Mouse (Mus musculus): ENCODE results near the gene Mbd6. TPM values are rescaled to one million over a fixed set of nuclear protein-coding genes. Genes with fewer than 3 reads are reported as not detected.
A peak's percentile ranks its signal among the peaks of the same experiment; 100 is the strongest.

Mbd6 gene
- polyA plus RNA-seq, 1 experiment from 2014 or later: 8.7 TPM

DNA sequence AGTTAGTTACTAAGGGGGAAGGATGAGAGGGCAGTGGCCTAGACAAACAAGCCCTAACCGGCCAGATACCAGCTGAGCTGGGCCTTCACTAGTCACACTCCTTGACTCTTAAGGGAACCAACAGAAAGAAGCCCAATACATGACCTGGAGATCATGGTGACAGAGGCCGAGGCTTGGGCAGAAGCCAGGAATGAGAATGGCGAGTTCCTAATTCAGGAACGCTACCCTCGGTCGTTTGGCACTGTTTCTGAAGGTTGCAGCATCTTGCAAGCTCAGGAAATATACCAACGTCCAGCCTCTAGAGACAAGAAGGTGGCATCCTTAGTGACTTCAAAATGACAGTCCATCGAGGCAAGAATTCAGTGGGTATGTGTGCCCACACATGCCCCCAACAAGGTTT, 24.5 kb downstream of the Mbd6 start:
- no peak for TF ChIP-seq CTCF (IDR thresholded peaks at IDR 0.05; ENCODE audit: low read depth)
- WGBS: 74% methylated on average over 8 of the region's 8 CpGs

DNA sequence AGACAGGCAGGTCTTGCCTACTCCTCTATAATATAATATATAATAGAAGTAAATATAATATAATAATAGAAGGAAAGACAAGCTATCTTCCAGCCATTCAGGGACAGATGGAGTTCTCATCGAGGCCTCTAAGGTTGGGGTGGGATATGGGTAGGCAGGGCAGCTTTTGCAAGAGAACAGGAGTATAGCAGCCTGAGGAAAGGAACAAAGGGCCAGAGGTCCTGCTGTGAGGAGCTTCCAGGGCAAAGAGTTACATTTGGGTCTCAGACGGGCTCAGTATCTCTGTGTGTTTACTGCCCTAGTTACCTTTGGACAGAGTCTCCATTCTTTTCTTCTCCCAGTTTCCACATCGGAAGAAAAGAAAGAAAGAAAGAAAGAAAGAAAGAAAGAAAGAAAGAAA, 25.2 kb downstream of the Mbd6 start:
- H3K36me3 ChIP-seq (ENCODE audit: control insufficient read depth, insufficient read depth): peaks cover 3% of the 10 kb centered on the region; the same call in 1 of the 2 replicates
- 62% methylated on average over 3 of the region's 3 CpGs for WGBS
- peaks cover 7% of the 10 kb centered on the region; the same call in 1 of the 2 replicates for H3K4me1 ChIP-seq (replicated peaks; ENCODE audit: control insufficient read depth, insufficient read depth, low read length)
- TF ChIP-seq CTCF (IDR thresholded peaks at IDR 0.05; ENCODE audit: low read depth): no peak
- no peak overlapping the region for H3K27ac ChIP-seq (ENCODE audit: low read depth, low read length)
- H3K4me2 ChIP-seq (replicated peaks; ENCODE audit: low read depth): no peak overlapping the region
- H3K9ac ChIP-seq (ENCODE audit: low read depth, low read length): no peak overlapping the region
- H3K27me3 ChIP-seq (replicated peaks; ENCODE audit: control insufficient read depth, insufficient read depth, low read length): peaks cover 22% of the 10 kb centered on the region
- ATAC-seq: no peak
- no peak overlapping the region for H3K4me3 ChIP-seq (ENCODE audit: low read depth, low read length)
- no peaks in the 10 kb centered on the region for H3K9me3 ChIP-seq (ENCODE audit: control insufficient read depth)

More for the DNA sequence above, 24.5 kb downstream of the Mbd6 start:
- Histone ChIP-seq H3K4me3 (ENCODE audit: low read depth, low read length) (no peak overlapping the region), H3K4me1 (replicated peaks; ENCODE audit: control insufficient read depth, insufficient read depth, low read length) (peaks cover 7% of the 10 kb centered on the region; the same call in 1 of the 2 replicates), H3K27ac (ENCODE audit: low read depth, low read length) (no peak overlapping the region), H3K36me3 (ENCODE audit: control insufficient read depth, insufficient read depth) (peaks cover 9% of the 10 kb centered on the region; the same call in 1 of the 2 replicates), H3K27me3 (replicated peaks; ENCODE audit: control insufficient read depth, insufficient read depth, low read length) (peaks cover 22% of the 10 kb centered on the region), H3K9ac (ENCODE audit: low read depth, low read length) (no peak overlapping the region), H3K4me2 (replicated peaks; ENCODE audit: low read depth) (no peak overlapping the region), H3K9me3 (ENCODE audit: control insufficient read depth) (no peaks in the 10 kb centered on the region)
- ATAC-seq: no peak

DNA sequence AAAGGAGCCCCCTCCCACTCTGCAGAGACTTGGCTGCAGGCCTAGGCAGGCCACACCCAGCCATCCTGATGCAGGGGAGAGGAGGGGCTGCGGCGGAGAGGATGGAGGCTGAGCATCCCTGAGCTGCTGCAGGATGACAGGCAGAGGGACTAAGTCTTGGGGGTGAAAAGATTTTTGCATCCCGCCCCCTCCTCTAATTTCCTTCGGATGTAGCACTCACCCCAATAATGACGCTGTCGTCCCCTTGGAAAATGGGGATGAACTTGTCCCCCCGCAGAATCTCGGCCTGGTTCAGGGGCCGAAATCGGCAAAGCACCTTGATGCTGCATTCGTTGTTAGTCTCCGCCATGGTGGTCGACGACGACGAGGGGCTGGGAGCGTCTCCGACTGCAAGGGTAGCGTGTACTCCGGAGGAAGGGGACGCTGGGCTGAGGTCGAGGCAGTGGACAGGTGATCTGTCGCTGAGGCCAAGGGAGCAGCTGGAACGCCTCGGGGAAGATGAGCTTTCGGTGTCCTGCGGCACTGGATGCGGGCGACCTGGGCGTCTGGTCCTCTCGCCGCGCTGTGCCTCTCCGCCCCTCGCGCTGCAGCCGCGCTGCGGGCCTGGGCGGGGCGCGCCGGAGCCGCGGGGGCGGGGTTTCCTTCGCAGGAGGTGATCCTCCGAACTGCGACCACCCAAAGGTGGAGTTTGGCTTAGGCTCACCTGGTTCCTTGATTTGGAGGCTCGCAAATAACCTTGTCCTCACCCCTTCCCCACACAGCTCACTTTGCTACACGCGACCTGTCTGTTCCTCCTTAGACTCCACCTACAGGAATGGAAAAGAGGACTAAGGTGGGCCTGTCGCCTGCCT, 26.0 kb downstream of the Mbd6 start, which contains the start of gene Kif5a:
Gene Kif5a (minus strand): TSS at position 801 of the 851 bp plus-strand sequence.
- peak within 1 kb of the TSS; percentile 72 for H3K4me2 ChIP-seq (replicated peaks; ENCODE audit: low read depth)
- no peak for ATAC-seq
- no peak within 1 kb of the TSS for H3K27ac ChIP-seq (ENCODE audit: low read depth, low read length)
- 0 out of 2 replicates have a peak within 1 kb of the TSS, but pooled peaks have one; percentile 35 for H3K9ac ChIP-seq (ENCODE audit: low read depth, low read length)
- no peaks in the 10 kb centered on the region for H3K9me3 ChIP-seq (ENCODE audit: control insufficient read depth)
- 3% methylated on average over 44 of the region's 53 CpGs for WGBS
- H3K4me3 ChIP-seq (ENCODE audit: low read depth, low read length): peak within 1 kb of the TSS; percentile 34
- no peaks in the 10 kb centered on the region for H3K36me3 ChIP-seq (ENCODE audit: control insufficient read depth, insufficient read depth)
- TF ChIP-seq CTCF (IDR thresholded peaks at IDR 0.05; ENCODE audit: low read depth): no peak
- peaks cover 22% of the 10 kb centered on the region for H3K27me3 ChIP-seq (replicated peaks; ENCODE audit: control insufficient read depth, insufficient read depth, low read length)
- H3K4me1 ChIP-seq (replicated peaks; ENCODE audit: control insufficient read depth, insufficient read depth, low read length): peaks cover 4% of the 10 kb centered on the region; the same call in 1 of the 2 replicates

DNA sequence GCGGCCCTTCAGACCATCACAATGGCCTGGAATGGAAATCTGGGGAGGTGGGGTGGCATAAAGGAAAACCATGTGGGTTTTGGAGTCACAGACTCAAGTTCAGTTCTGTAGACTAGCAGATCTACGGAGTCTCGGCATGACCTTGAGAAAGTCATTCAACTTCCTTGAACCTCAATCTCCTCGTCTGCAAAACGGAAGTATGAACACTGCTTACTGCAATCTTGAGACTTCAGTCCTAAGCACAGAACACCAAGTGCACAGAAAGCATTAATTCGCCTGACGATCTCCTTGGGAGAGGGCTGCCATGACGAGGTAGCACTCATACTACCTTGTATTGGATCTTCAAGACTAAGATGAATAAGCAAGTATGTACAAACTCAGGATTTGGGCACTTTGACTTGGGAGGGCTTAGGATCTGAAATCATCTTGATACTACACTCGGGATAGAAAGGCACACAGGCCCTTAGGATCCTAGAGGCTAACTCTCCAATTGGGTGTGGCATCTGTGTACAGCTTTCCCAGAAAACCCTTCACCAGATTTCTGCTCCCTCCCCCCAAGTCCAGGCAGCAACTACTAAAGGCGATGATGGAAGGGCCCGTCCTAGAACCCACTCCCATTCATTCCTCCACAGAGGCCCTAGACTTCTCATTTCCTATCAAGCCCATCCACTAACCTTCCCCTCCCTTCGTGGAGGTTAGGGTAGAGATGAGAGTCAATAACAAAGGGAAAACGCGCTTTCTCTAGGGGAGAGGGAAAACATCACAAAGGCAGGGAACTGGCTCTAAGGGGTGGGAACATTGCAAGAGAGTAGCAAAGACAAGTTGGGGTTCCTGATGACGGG, 26.9 kb downstream of the Mbd6 start:
- Histone ChIP-seq H3K4me2 (replicated peaks; ENCODE audit: low read depth) (no peak overlapping the region), H3K36me3 (ENCODE audit: control insufficient read depth, insufficient read depth) (no peaks in the 10 kb centered on the region), H3K27me3 (replicated peaks; ENCODE audit: control insufficient read depth, insufficient read depth, low read length) (peaks cover 22% of the 10 kb centered on the region), H3K9me3 (ENCODE audit: control insufficient read depth) (no peaks in the 10 kb centered on the region), H3K4me1 (replicated peaks; ENCODE audit: control insufficient read depth, insufficient read depth, low read length) (no peaks in the 10 kb centered on the region), H3K9ac (ENCODE audit: low read depth, low read length) (no peak overlapping the region), H3K27ac (ENCODE audit: low read depth, low read length) (no peak overlapping the region), H3K4me3 (ENCODE audit: low read depth, low read length) (no peak overlapping the region)
- TF ChIP-seq CTCF (IDR thresholded peaks at IDR 0.05; ENCODE audit: low read depth): no peak
- ATAC-seq: no peak
- WGBS: 65% methylated on average over 15 of the region's 15 CpGs

DNA sequence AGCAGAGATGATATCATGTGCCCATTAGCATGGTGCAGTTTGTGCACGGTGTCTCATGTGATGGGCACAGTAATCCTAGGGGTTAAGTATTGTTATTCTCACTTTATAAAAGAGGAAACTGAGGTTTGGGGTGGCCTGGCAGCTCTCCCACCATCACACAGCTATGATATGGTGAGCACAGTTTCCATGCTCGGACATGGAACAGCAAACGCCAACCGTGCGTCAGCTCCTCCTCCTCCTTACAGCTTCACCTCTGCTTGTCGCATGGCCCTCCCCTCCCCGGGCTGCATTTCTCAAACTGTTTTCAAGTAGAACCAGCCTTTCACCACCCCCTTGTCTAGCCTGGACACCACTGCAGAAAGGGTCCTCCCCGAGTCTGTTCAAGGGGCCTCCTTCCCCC, 30.3 kb downstream of the Mbd6 start:
- Histone ChIP-seq H3K27me3 (replicated peaks; ENCODE audit: control insufficient read depth, insufficient read depth, low read length) (peaks cover 13% of the 10 kb centered on the region), H3K9me3 (ENCODE audit: control insufficient read depth) (no peaks in the 10 kb centered on the region), H3K4me2 (replicated peaks; ENCODE audit: low read depth) (no peak overlapping the region), H3K27ac (ENCODE audit: low read depth, low read length) (no peak overlapping the region), H3K9ac (ENCODE audit: low read depth, low read length) (no peak overlapping the region), H3K4me1 (replicated peaks; ENCODE audit: control insufficient read depth, insufficient read depth, low read length) (no peaks in the 10 kb centered on the region), H3K4me3 (ENCODE audit: low read depth, low read length) (no peak overlapping the region), H3K36me3 (ENCODE audit: control insufficient read depth, insufficient read depth) (no peaks in the 10 kb centered on the region)
- ATAC-seq: no peak
- WGBS: 83% methylated on average over 8 of the region's 8 CpGs
- no peak for TF ChIP-seq CTCF (IDR thresholded peaks at IDR 0.05; ENCODE audit: low read depth)

DNA sequence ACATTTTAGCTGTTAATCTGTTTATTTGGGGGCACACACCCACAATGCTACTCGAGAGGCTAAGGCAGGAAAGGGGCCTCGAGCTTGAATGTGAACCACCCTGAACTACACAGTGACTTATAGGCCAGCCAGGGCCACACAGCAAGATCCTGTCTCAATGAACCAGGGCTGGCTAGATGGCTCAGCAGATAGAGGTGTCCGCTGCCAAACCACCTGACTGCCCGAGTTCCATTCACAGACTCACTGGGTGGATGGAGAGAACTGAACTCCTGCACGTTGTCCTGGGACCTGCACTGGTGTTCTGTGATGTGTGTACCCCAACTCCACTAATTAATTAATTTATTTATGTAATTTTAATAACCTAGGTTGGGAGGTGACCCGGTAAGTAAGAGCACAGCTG, 31.0 kb downstream of the Mbd6 start:
- H3K27me3 ChIP-seq (replicated peaks; ENCODE audit: control insufficient read depth, insufficient read depth, low read length): peaks cover 8% of the 10 kb centered on the region
- ATAC-seq: no peak
- H3K27ac ChIP-seq (ENCODE audit: low read depth, low read length): no peak overlapping the region
- no peaks in the 10 kb centered on the region for H3K9me3 ChIP-seq (ENCODE audit: control insufficient read depth)
- 79% methylated on average over 6 of the region's 6 CpGs for whole genome bisulfite sequencing
- no peaks in the 10 kb centered on the region for H3K4me1 ChIP-seq (replicated peaks; ENCODE audit: control insufficient read depth, insufficient read depth, low read length)
- no peak overlapping the region for H3K4me2 ChIP-seq (replicated peaks; ENCODE audit: low read depth)
- no peak overlapping the region for H3K9ac ChIP-seq (ENCODE audit: low read depth, low read length)
- H3K4me3 ChIP-seq (ENCODE audit: low read depth, low read length): no peak overlapping the region
- H3K36me3 ChIP-seq (ENCODE audit: control insufficient read depth, insufficient read depth): no peaks in the 10 kb centered on the region
- TF ChIP-seq CTCF (IDR thresholded peaks at IDR 0.05; ENCODE audit: low read depth): no peak
